Mouse (Mus musculus) liver, adult (tissue): Measurements from ENCODE around the gene Znrf1.
A peak's percentile ranks its signal among the peaks of the same experiment; 100 is the strongest.

ENCODE experiments used
- GATA4 ChIP-seq: IDR thresholded peaks from 2 replicates; pipeline ENCODE4 v1.6.1; 2014; ENCODE audit warnings: mild to moderate bottlenecking, low read length; ENCODE audit not compliant: insufficient replicate concordance

The Znrf1 gene

GRCm38 (mm10) chr8:111594951-111595350 lies 59.1 kb downstream of the Znrf1 start:
- no peak for TF ChIP-seq GATA4

GRCm38 (mm10) chr8:111595712-111596484 lies 60.0 kb downstream of the Znrf1 start:
- TF ChIP-seq GATA4, result peak; percentile 57; the same call in 1 of the 2 replicates

- no peak for TF ChIP-seq GATA4
Observed at GRCm38 (mm10) chr8:111596485-111596821, 60.6 kb downstream of the Znrf1 start.

- TF ChIP-seq GATA4, result peak; percentile 93
Observed at GRCm38 (mm10) chr8:111597310-111597709, 61.4 kb downstream of the Znrf1 start.

- no peak for TF ChIP-seq GATA4
Observed at GRCm38 (mm10) chr8:111599707-111600444, 64.0 kb downstream of the Znrf1 start.

GRCm38 (mm10) chr8:111602050-111602449 lies 66.2 kb downstream of the Znrf1 start:
- no peak for TF ChIP-seq GATA4

- TF ChIP-seq GATA4, result no peak
Observed at GRCm38 (mm10) chr8:111604986-111605385, 69.1 kb downstream of the Znrf1 start.

GRCm38 (mm10) chr8:111606961-111607360 lies 71.1 kb downstream of the Znrf1 start:
- TF ChIP-seq GATA4, result no peak; the same call in 1 of the 2 replicates

- no peak for TF ChIP-seq GATA4
Observed at GRCm38 (mm10) chr8:111607414-111607813, 71.5 kb downstream of the Znrf1 start.

GRCm38 (mm10) chr8:111613181-111613580 lies 77.3 kb downstream of the Znrf1 start:
- TF ChIP-seq GATA4, result no peak

GRCm38 (mm10) chr8:111614786-111615701 lies 79.1 kb downstream of the Znrf1 start:
- no peak for TF ChIP-seq GATA4

GRCm38 (mm10) chr8:111617812-111618211 lies 81.9 kb downstream of the Znrf1 start:
- TF ChIP-seq GATA4, result no peak

GRCm38 (mm10) chr8:111618273-111618672 lies 82.4 kb downstream of the Znrf1 start:
- TF ChIP-seq GATA4, result no peak

- no peak for TF ChIP-seq GATA4
Observed at GRCm38 (mm10) chr8:111619936-111620335, 84.0 kb downstream of the Znrf1 start.

GRCm38 (mm10) chr8:111622104-111622503 lies 86.2 kb downstream of the Znrf1 start:
- TF ChIP-seq GATA4, result no peak
